Mouse (Mus musculus) forebrain, embryonic 10.5 days (tissue): ENCODE results near the gene Asic2. TPM values are rescaled to one million over a fixed set of nuclear protein-coding genes. Genes with fewer than 3 reads are reported as not detected.

Experiments
- DNase-seq: peaks from one replicate; pipeline ENCODE4 v3.0.0-alpha.2; 2017; ENCODE audit warnings: low spot score; ENCODE audit errors: extremely low spot score
- H3K27ac ChIP-seq: fragments of 300-500 bp; sonication (generic); 2 replicates; pipeline ENCODE4 v1.5.1; 2016; ENCODE audit warnings: mild to moderate bottlenecking
- H3K27me3 ChIP-seq: fragments of 300-500 bp; sonication (generic); 2 replicates; pipeline ENCODE4 v1.6.1; 2016; ENCODE audit warnings: mild to moderate bottlenecking; ENCODE audit not compliant: poor library complexity, severe bottlenecking
- H3K36me3 ChIP-seq: fragments of 300-500 bp; sonication (generic); replicated peaks from 2 replicates; pipeline ENCODE4 v1.6.1; 2016; ENCODE audit warnings: mild to moderate bottlenecking, moderate library complexity
- H3K4me1 ChIP-seq: fragments of 300-500 bp; sonication (generic); 2 replicates; pipeline ENCODE4 v1.6.1; 2016
- H3K4me3 ChIP-seq: fragments of 300-500 bp; sonication (generic); 2 replicates; pipeline ENCODE4 v1.5.1; 2016; ENCODE audit warnings: mild to moderate bottlenecking, moderate library complexity
- H3K9me3 ChIP-seq: fragments of 300-500 bp; sonication (generic); 2 replicates; pipeline ENCODE4 v1.6.1; 2016; ENCODE audit warnings: mild to moderate bottlenecking, moderate library complexity
- WGBS: fragments of 180-500 bp; shearing (Covaris S2); methylation state at CpG from one replicate; pipeline ENCODE4 v1.1.7; 2016; 5-methylcytosine and 5-hydroxymethylcytosine counted together
- polyA plus RNA-seq: library from polyadenylated mRNA; unstranded; fragments of >200 nt; fragmentation: Nextera tagmentation; extraction: Ambion mirVana; gene quantifications from 2 replicates; pipeline ENCODE4 v1.2.1, GENCODE M21; 2016

Asic2 gene
- polyA plus RNA-seq, 1 experiment from 2014 or later: 0.51 TPM

DNA sequence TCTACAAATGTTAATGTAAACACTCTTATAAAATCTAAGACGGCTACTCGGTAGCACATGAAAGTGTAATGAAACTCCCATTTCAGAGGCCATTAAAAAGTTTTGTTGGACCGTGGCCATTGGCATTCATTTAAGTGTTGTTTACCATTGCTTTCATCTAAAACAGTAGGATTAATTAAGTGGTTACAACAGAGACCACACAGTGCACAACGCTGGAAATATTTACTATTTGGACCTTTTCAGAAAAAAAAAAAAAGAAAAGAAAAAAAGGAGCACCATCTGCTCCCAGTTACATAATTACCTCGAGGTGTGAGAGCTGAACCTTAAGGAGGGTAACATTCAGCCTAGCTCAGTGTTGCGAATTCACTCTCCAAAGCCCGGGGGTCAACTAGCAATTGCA is 1122.8 kb downstream of the Asic2 start:
- H3K9me3 ChIP-seq: no peaks in the 10 kb centered on the region
- H3K27me3 ChIP-seq: no peaks in the 10 kb centered on the region
- no peak for DNase-seq
- 67% methylated on average over 7 of the region's 7 CpGs for WGBS
- H3K4me1 ChIP-seq: peaks cover 6% of the 10 kb centered on the region
- no peak overlapping the region for H3K27ac ChIP-seq
- H3K36me3 ChIP-seq: no peaks in the 10 kb centered on the region
- H3K4me3 ChIP-seq: no peak overlapping the region

GRCm38 (mm10) chr11:80843435-80843834 is 1124.8 kb downstream of the Asic2 start:
- Histone ChIP-seq H3K9me3 (no peaks in the 10 kb centered on the region), H3K4me3 (no peak overlapping the region), H3K4me1 (peaks cover 6% of the 10 kb centered on the region), H3K27ac (no peak overlapping the region), H3K27me3 (no peaks in the 10 kb centered on the region), H3K36me3 (no peaks in the 10 kb centered on the region)
- WGBS: 88% methylated on average over 2 of the region's 2 CpGs
- DNase-seq: no peak

DNA sequence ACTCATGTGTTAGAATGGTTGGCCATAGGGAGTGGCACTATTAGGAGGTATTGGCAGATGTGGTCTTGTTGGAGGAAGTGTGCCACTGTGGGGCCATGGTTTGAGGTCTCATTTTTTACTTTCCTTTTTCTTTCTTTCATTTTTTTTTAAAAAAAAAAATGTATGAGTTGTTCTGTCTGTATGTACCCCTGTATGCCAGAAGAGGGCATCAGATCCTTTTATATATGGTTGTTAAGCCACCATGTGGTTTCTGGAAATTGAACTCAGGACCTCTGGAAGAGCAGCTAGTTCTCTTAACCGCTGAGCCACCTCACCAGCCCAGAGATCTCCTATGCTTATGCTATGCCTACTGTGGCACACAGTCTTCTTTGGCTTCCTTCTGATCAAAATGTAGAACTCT is 1129.5 kb downstream of the Asic2 start:
- Histone ChIP-seq H3K27ac (no peak overlapping the region), H3K4me3 (no peak overlapping the region), H3K9me3 (no peaks in the 10 kb centered on the region), H3K4me1 (no peaks in the 10 kb centered on the region), H3K36me3 (no peaks in the 10 kb centered on the region), H3K27me3 (no peaks in the 10 kb centered on the region)
- no peak for DNase-seq
- WGBS: 79% methylated on average over 1 of the region's 1 CpGs

DNA sequence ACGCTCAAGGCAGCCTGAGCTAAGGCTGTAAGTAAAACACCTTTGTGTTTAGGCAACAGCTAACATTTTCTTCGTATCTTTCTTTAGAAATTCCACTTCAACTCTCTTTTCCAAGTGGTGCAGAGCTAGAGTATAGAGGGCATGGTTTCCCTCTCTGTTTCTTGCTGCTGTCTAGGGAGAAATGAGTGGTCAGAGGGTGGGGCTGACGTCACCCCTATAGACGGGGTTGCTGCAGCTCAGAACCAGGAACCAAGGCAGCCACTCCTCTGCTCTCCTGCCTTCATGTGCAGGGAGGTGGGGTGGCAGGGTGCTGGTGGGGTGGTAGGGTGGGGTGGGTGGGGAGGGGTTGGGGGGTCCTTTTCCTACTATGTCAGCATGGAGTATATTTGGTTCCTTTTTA is 1132.4 kb downstream of the Asic2 start:
- H3K27me3 ChIP-seq: no peaks in the 10 kb centered on the region
- no peak overlapping the region for H3K27ac ChIP-seq
- no peaks in the 10 kb centered on the region for H3K36me3 ChIP-seq
- peaks cover 13% of the 10 kb centered on the region for H3K4me1 ChIP-seq
- 84% methylated on average over 4 of the region's 4 CpGs for WGBS
- no peak overlapping the region for H3K4me3 ChIP-seq
- no peak for DNase-seq
- no peaks in the 10 kb centered on the region for H3K9me3 ChIP-seq

DNA sequence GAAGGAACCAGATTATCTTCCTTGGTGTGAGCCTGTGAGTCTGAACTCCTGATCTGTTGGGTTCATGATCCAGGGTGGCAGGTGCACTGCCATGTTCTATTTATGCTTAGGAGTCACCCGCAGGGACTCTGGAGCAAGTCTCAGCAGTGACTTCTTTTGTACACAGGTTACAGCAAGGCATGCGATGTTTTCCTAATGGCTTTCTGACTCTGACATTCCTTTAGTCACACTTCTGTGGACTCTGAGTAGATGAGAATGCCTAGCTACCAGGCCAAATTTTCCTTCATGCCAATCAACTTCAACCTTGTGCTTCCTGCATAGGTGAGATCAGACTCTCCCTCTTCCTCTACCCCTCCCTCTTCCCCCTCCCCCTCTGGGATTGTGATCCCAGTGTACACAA is 1132.9 kb downstream of the Asic2 start:
- Histone ChIP-seq H3K4me1 (peaks cover 13% of the 10 kb centered on the region), H3K4me3 (no peak overlapping the region)
- 97% methylated on average over 2 of the region's 2 CpGs for WGBS

More for the DNA sequence above, 1132.9 kb downstream of the Asic2 start:
- Histone ChIP-seq H3K9me3 (no peaks in the 10 kb centered on the region), H3K27ac (no peak overlapping the region), H3K36me3 (no peaks in the 10 kb centered on the region), H3K27me3 (no peaks in the 10 kb centered on the region)
- DNase-seq: no peak

Other genes starting within 250 kb of the Asic2 start
- gene 5530401A14Rik, start 107.8 kb downstream of the Asic2 start, polyA plus RNA-seq: not detected in 2 replicates
- 0.36 TPM in 1 of 2 replicates, not detected in the other for gene Ccl2, start 67.1 kb upstream of the Asic2 start, polyA plus RNA-seq
- not detected in 2 replicates for gene Gm17268, start 70.1 kb upstream of the Asic2 start, polyA plus RNA-seq
- 0.31 TPM in 1 of 2 replicates, not detected in the other for gene Ccl7, start 77.3 kb upstream of the Asic2 start, polyA plus RNA-seq
- gene Ccl11, start 89.4 kb upstream of the Asic2 start, polyA plus RNA-seq: not detected in 2 replicates
- 0.32 and 0.78 TPM in 2 replicates for gene Ccl12, start 133.4 kb upstream of the Asic2 start, polyA plus RNA-seq
- gene Ccl8, start 146.7 kb upstream of the Asic2 start, polyA plus RNA-seq: not detected in 2 replicates